Comparison of ENCODE assay signal across 28 mouse cellular contexts in genomic region chr10:17403899-17404298, GRCm38 (mm10).
"Had no signal": no experiment of that assay in that cellular context is flagged by ENCODE, and none has a peak within 500 bp of the region (broad histone marks: within the 10 kb centered on the region; RNA-seq: fewer than 3 reads in every experiment).

No protein-coding gene starts in this region.

- H3K4me1 ChIP-seq: heart, embryonic 12.5 days; hindbrain, embryonic 10.5 days; hindbrain, embryonic 12.5 days; intestine, embryonic 15.5 days; limb, embryonic 12.5 days; liver, embryonic 13.5 days; liver, embryonic 15.5 days had no signal

- H3K9me3 ChIP-seq: heart, embryonic 10.5 days; heart, embryonic 12.5 days; hindbrain, embryonic 10.5 days; hindbrain, embryonic 12.5 days; intestine, embryonic 15.5 days; limb, embryonic 10.5 days; limb, embryonic 12.5 days; liver, embryonic 13.5 days; liver, embryonic 15.5 days had no signal

- H3K36me3 ChIP-seq: heart, embryonic 10.5 days; heart, embryonic 12.5 days; hindbrain, embryonic 10.5 days; hindbrain, embryonic 12.5 days; intestine, embryonic 15.5 days; limb, embryonic 10.5 days; limb, embryonic 12.5 days; liver, embryonic 13.5 days; liver, embryonic 15.5 days had no signal

- H3K27me3 ChIP-seq: heart, embryonic 12.5 days; hindbrain, embryonic 12.5 days; intestine, embryonic 15.5 days; limb, embryonic 12.5 days; liver, embryonic 13.5 days; liver, embryonic 15.5 days had no signal

- DNase-seq: gastrocnemius, postnatal 14 days; gastrocnemius, postnatal 36 days; heart, adult 11 months; heart, adult 2 months; heart, postnatal 10 days; heart, postnatal 4 days; kidney, adult 18-20 months; kidney, adult 8-10 months; kidney, postnatal 10 days; kidney, postnatal 25 days; kidney, postnatal 4 days; liver; liver, embryonic 13.5 days had no signal

- H3K9ac ChIP-seq: heart, embryonic 12.5 days; hindbrain, embryonic 12.5 days; hindbrain, embryonic 14.5 days; intestine, embryonic 15.5 days; limb, embryonic 12.5 days; liver, embryonic 13.5 days; liver, embryonic 15.5 days had no signal

- H3K27ac ChIP-seq: heart, adult 2 months; heart, embryonic 10.5 days; hindbrain, embryonic 10.5 days; hindbrain, embryonic 12.5 days; hindbrain, embryonic 14.5 days; intestine, embryonic 15.5 days; layer of hippocampus, adult 2 months; left cerebral cortex, adult 2 months; limb, embryonic 10.5 days; limb, embryonic 12.5 days; liver, embryonic 13.5 days; liver, embryonic 15.5 days had no signal

- H3K4me3 ChIP-seq: heart, adult 2 months; heart, embryonic 10.5 days; heart, embryonic 12.5 days; hindbrain, embryonic 10.5 days; hindbrain, embryonic 12.5 days; intestine, embryonic 15.5 days; layer of hippocampus, adult 2 months; left cerebral cortex, adult 2 months; limb, embryonic 10.5 days; limb, embryonic 12.5 days; liver, embryonic 13.5 days; liver, embryonic 15.5 days had no signal

- ATAC-seq: hindbrain, embryonic 16.5 days; inflammation-experienced regulatory T-cells, adult 6 months; intestine, embryonic 15.5 days; intestine, postnatal 0 days had no signal

- H3K4me2 ChIP-seq: heart, embryonic 12.5 days; hindbrain, embryonic 12.5 days; hindbrain, embryonic 14.5 days; intestine, embryonic 15.5 days; limb, embryonic 12.5 days; liver, embryonic 11.5 days; liver, embryonic 13.5 days; liver, embryonic 15.5 days had no signal
